Mouse (Mus musculus): ENCODE data around the gene Pramel7. TPM values are rescaled to one million over a fixed set of nuclear protein-coding genes. Genes with fewer than 3 reads are reported as not detected.
"Not testable (repeated sequence)": the region's sequence is repeated elsewhere in the genome, so short reads cannot be mapped to it uniquely, and the experiment has no call there.

Pramel7 gene
- not detected in 2 replicates for polyA plus RNA-seq (2012; ENCODE audit: insufficient read depth, insufficient read length, missing spikeins)

GRCm38 (mm10) chr2:87496993-87497392 is at the start of gene Pramel7:
Gene Pramel7, minus strand, starts transcription at chr2:87497093.
- not testable (repeated sequence) for H3K27ac ChIP-seq (replicated peaks; ENCODE audit: low read depth, low read length); H3K4me3 ChIP-seq (ENCODE audit: insufficient read depth, low read depth, low read length); H3K4me1 ChIP-seq (ENCODE audit: control insufficient read depth, insufficient read depth, insufficient read length, low read length)

GRCm38 (mm10) chr2:87545442-87545841 is 48.5 kb upstream of the Pramel7 start, which contains the start of gene Olfr1128:
Gene Olfr1128, minus strand, starts transcription at chr2:87545542.
- no peak within 1 kb of the TSS for H3K4me3 ChIP-seq (ENCODE audit: insufficient read depth, low read depth, low read length)
- no peaks in the 10 kb centered on the region for H3K4me1 ChIP-seq (ENCODE audit: control insufficient read depth, insufficient read depth, insufficient read length, low read length)
- no peak within 1 kb of the TSS for H3K27ac ChIP-seq (replicated peaks; ENCODE audit: low read depth, low read length)

- no peaks in the 10 kb centered on the region for H3K4me1 ChIP-seq (ENCODE audit: control insufficient read depth, insufficient read depth, insufficient read length, low read length)
- H3K4me3 ChIP-seq (ENCODE audit: insufficient read depth, low read depth, low read length) = no peak overlapping the region
- H3K27ac ChIP-seq (replicated peaks; ENCODE audit: low read depth, low read length) = no peak overlapping the region
Observed at GRCm38 (mm10) chr2:87534826-87535225, 37.9 kb upstream of the Pramel7 start.

GRCm38 (mm10) chr2:87531496-87531895 is 34.6 kb upstream of the Pramel7 start, which contains the start of gene Olfr153:
Gene Olfr153, plus strand, starts transcription at chr2:87531796.
- H3K4me1 ChIP-seq (ENCODE audit: control insufficient read depth, insufficient read depth, insufficient read length, low read length) = no peaks in the 10 kb centered on the region
- no peak within 1 kb of the TSS for H3K27ac ChIP-seq (replicated peaks; ENCODE audit: low read depth, low read length)
- H3K4me3 ChIP-seq (ENCODE audit: insufficient read depth, low read depth, low read length) = no peak within 1 kb of the TSS

GRCm38 (mm10) chr2:87525899-87526616 is 29.2 kb upstream of the Pramel7 start:
- not testable (repeated sequence) for H3K27ac ChIP-seq (replicated peaks; ENCODE audit: low read depth, low read length); H3K4me3 ChIP-seq (ENCODE audit: insufficient read depth, low read depth, low read length); H3K4me1 ChIP-seq (ENCODE audit: control insufficient read depth, insufficient read depth, insufficient read length, low read length)

- Histone ChIP-seq H3K4me3 (ENCODE audit: insufficient read depth, low read depth, low read length) (no peak overlapping the region), H3K27ac (replicated peaks; ENCODE audit: low read depth, low read length) (no peak overlapping the region), H3K4me1 (ENCODE audit: control insufficient read depth, insufficient read depth, insufficient read length, low read length) (no peaks in the 10 kb centered on the region)
Observed at GRCm38 (mm10) chr2:87520651-87521050, 23.8 kb upstream of the Pramel7 start.

- Histone ChIP-seq H3K4me1 (ENCODE audit: control insufficient read depth, insufficient read depth, insufficient read length, low read length) (no peaks in the 10 kb centered on the region), H3K4me3 (ENCODE audit: insufficient read depth, low read depth, low read length) (no peak overlapping the region), H3K27ac (replicated peaks; ENCODE audit: low read depth, low read length) (no peak overlapping the region)
Observed at GRCm38 (mm10) chr2:87516581-87516980, 19.7 kb upstream of the Pramel7 start.

- Histone ChIP-seq H3K27ac (replicated peaks; ENCODE audit: low read depth, low read length) (no peak overlapping the region), H3K4me1 (ENCODE audit: control insufficient read depth, insufficient read depth, insufficient read length, low read length) (no peaks in the 10 kb centered on the region), H3K4me3 (ENCODE audit: insufficient read depth, low read depth, low read length) (no peak overlapping the region)
Observed at GRCm38 (mm10) chr2:87515457-87516060, 18.7 kb upstream of the Pramel7 start.

GRCm38 (mm10) chr2:87515046-87515445 is 18.2 kb upstream of the Pramel7 start:
- Histone ChIP-seq H3K4me3 (ENCODE audit: insufficient read depth, low read depth, low read length) (no peak overlapping the region), H3K27ac (replicated peaks; ENCODE audit: low read depth, low read length) (no peak overlapping the region), H3K4me1 (ENCODE audit: control insufficient read depth, insufficient read depth, insufficient read length, low read length) (no peaks in the 10 kb centered on the region)

- H3K4me3 ChIP-seq (ENCODE audit: insufficient read depth, low read depth, low read length) = no peak within 1 kb of the TSS
- H3K4me1 ChIP-seq (ENCODE audit: control insufficient read depth, insufficient read depth, insufficient read length, low read length) = no peaks in the 10 kb centered on the region
- H3K27ac ChIP-seq (replicated peaks; ENCODE audit: low read depth, low read length) = no peak within 1 kb of the TSS
Observed at GRCm38 (mm10) chr2:87506265-87506664, 9.4 kb upstream of the Pramel7 start, which contains the start of gene Pramel6. Gene Pramel6, plus strand, starts transcription at chr2:87506565.

- Histone ChIP-seq H3K4me3 (ENCODE audit: insufficient read depth, low read depth, low read length) (no peak overlapping the region), H3K4me1 (ENCODE audit: control insufficient read depth, insufficient read depth, insufficient read length, low read length) (no peaks in the 10 kb centered on the region), H3K27ac (replicated peaks; ENCODE audit: low read depth, low read length) (no peak overlapping the region)
Observed at GRCm38 (mm10) chr2:87482276-87482675, 14.6 kb downstream of the Pramel7 start.

- H3K4me1 ChIP-seq (ENCODE audit: control insufficient read depth, insufficient read depth, insufficient read length, low read length) = no peaks in the 10 kb centered on the region
- no peak overlapping the region for H3K4me3 ChIP-seq (ENCODE audit: insufficient read depth, low read depth, low read length)
- no peak overlapping the region for H3K27ac ChIP-seq (replicated peaks; ENCODE audit: low read depth, low read length)
Observed at GRCm38 (mm10) chr2:87481158-87481557, 15.7 kb downstream of the Pramel7 start.

- Histone ChIP-seq H3K27ac (replicated peaks; ENCODE audit: low read depth, low read length) (no peak overlapping the region), H3K4me1 (ENCODE audit: control insufficient read depth, insufficient read depth, insufficient read length, low read length) (no peaks in the 10 kb centered on the region), H3K4me3 (ENCODE audit: insufficient read depth, low read depth, low read length) (no peak overlapping the region)
Observed at GRCm38 (mm10) chr2:87480207-87480606, 16.7 kb downstream of the Pramel7 start.

GRCm38 (mm10) chr2:87461769-87462168 is 35.1 kb downstream of the Pramel7 start:
- H3K4me3 ChIP-seq (ENCODE audit: insufficient read depth, low read depth, low read length) = no peak overlapping the region
- H3K4me1 ChIP-seq (ENCODE audit: control insufficient read depth, insufficient read depth, insufficient read length, low read length) = no peaks in the 10 kb centered on the region
- H3K27ac ChIP-seq (replicated peaks; ENCODE audit: low read depth, low read length) = no peak overlapping the region

GRCm38 (mm10) chr2:87453662-87454061 is 43.2 kb downstream of the Pramel7 start, which contains the start of gene Olfr1126:
Gene Olfr1126, plus strand, starts transcription at chr2:87453962.
- Histone ChIP-seq H3K27ac (replicated peaks; ENCODE audit: low read depth, low read length) (no peak within 1 kb of the TSS), H3K4me3 (ENCODE audit: insufficient read depth, low read depth, low read length) (no peak within 1 kb of the TSS), H3K4me1 (ENCODE audit: control insufficient read depth, insufficient read depth, insufficient read length, low read length) (no peaks in the 10 kb centered on the region)

All from brown adipose tissue, adult 24 weeks (tissue).